Mouse (Mus musculus): ENCODE data around the gene AI661453.

The AI661453 gene

DNA sequence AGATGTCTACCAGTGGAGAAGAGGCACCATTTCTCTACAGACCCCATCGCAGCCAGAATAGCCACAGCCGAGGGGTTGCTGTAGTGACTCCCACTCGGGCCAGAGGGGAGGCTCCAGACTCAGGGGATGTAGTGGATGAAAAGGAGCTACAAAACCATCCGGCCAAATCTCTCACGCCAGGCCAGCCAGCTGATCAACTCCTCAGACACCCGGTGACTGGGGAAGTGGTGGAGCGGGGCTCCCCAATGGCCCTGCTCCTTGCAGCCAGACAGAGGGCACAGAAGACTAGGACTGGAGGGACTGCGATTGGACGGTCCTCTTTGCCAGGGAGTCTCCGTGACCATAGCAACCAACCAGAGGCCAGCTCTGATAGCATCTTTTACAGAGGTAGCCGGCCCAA, 31.2 kb downstream of the AI661453 start:
- no peak for DNase-seq (ENCODE audit: low spot score)

- DNase-seq (ENCODE audit: low spot score), result no peak
Measured at GRCm38 (mm10) chr17:47468063-47468462, 31.6 kb downstream of the AI661453 start.

- DNase-seq (ENCODE audit: low spot score), result no peak
Measured at GRCm38 (mm10) chr17:47468466-47468865, 32.1 kb downstream of the AI661453 start.

- no peak for DNase-seq (ENCODE audit: low spot score)
Measured at GRCm38 (mm10) chr17:47469642-47470041, 33.2 kb downstream of the AI661453 start.

GRCm38 (mm10) chr17:47470121-47470520, 33.7 kb downstream of the AI661453 start:
- no peak for DNase-seq (ENCODE audit: low spot score)

GRCm38 (mm10) chr17:47470686-47471085, 34.3 kb downstream of the AI661453 start:
- DNase-seq (ENCODE audit: low spot score), result no peak

- DNase-seq (ENCODE audit: low spot score), result no peak
Measured at GRCm38 (mm10) chr17:47472435-47473350, 36.3 kb downstream of the AI661453 start.

DNA sequence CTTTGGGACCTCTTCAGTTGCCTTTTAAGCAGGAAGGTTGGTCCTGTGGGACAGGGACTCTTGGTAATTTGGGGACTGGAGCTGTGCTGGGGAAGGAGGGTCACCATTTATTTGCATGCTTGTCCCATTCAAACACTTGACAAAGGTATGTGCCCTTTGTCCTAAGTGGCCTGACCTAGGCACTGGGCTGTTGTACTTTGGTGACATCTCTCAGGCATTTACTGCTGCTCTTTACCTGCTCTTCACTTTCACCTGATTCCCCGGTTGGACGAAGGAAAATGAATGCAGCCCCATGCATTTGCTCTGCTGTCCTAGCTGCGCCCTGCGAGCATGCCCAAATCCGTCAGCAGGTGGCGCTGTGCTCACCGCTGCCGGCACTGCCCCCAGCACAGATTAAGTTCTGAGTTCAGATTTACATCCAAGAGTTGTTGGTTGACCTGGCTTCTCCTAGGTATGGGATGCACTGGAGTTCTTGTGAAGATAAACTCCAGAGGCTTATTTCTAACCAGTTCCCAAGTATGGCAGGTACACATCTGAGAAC, 37.1 kb downstream of the AI661453 start:
- peak; percentile 53 for DNase-seq (ENCODE audit: low spot score)

DNA sequence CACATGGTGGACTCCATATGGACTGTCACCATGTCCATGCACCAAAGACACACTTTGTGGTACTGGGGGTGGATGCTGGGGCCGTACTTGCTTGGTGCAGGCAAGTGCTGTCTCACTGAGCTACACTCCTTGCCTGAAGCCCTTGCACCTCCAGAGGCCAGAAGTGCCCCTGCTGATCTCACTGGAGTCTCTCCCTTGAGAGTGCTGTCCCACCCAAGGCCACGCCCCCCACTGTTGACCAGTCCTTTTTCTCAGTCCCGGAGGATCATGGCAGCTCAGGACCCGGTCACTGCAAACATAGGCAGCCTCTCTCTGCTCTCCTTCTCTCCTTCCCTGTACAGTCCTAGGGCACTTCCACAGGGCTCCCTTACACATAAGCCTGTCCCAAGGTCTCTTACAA, 37.8 kb downstream of the AI661453 start:
- DNase-seq (ENCODE audit: low spot score), result no peak

- no peak for DNase-seq (ENCODE audit: low spot score)
Measured at GRCm38 (mm10) chr17:47475181-47475580, 38.8 kb downstream of the AI661453 start.

DNA sequence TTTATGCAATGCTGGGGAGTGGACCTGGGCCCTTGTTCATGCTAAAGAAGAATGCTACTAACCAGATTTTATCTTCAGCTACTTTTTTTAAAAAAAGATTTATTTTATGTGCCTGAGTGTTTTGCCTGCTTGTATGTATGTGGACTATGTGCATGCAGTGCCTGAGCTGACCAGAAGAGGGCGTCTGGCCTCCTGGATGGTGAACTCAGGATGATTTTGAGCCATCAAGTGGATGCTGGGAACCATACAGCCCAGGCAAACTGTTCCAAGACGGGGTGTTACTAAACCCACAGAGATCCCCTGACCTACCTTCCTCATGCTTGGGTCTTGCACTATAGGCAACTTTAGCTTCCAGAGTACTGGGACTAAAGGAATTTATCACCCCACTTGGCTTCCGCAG, 39.3 kb downstream of the AI661453 start:
- peak; percentile 41 for DNase-seq (ENCODE audit: low spot score)

- no peak for DNase-seq (ENCODE audit: low spot score)
Measured at GRCm38 (mm10) chr17:47479887-47480286, 43.5 kb downstream of the AI661453 start.

DNA sequence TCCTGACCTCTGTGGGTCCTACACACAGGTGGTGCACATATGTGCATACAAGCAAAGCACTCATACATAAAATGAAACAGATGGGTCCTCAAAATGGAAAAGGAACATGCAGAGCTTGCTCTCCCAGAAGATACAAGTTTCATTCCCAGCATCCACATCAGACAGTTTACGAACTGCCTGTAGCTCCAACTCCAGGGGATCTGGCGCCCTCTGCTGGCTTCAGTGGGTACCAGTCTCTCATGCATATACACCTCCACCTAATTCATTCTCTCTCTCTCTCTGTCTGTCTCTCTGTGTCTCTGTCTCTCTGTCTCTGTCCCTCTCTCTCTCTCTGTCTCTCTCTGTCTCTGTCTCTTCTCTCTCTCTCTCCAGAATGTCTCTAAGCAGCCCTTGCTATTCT, 46.0 kb downstream of the AI661453 start:
- peak; percentile 47 for DNase-seq (ENCODE audit: low spot score)

- no peak for DNase-seq (ENCODE audit: low spot score)
Measured at GRCm38 (mm10) chr17:47484241-47484921, 48.0 kb downstream of the AI661453 start.

DNA sequence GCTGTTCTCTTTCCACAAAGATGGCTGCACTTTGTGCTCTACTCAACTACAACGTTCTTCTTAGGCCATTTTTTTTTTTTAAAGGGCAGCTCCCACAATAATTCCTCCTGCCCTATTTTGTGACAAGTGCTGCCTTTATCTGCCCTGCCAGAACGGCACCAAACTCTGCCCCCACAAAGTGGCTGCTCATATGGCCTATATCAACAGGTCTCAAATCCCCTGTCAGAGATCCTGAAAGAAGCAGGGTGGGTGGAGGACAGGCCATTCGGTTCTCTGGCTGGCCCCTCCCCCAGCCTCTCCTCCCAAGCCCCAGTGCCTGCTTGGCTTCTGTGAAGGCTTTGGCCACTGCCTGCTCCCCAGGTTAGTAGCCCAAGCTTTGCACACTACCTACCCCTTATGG, 48.6 kb downstream of the AI661453 start:
- DNase-seq (ENCODE audit: low spot score), result no peak

GRCm38 (mm10) chr17:47485791-47486190, 49.4 kb downstream of the AI661453 start:
- DNase-seq (ENCODE audit: low spot score), result peak; percentile 27

DNA sequence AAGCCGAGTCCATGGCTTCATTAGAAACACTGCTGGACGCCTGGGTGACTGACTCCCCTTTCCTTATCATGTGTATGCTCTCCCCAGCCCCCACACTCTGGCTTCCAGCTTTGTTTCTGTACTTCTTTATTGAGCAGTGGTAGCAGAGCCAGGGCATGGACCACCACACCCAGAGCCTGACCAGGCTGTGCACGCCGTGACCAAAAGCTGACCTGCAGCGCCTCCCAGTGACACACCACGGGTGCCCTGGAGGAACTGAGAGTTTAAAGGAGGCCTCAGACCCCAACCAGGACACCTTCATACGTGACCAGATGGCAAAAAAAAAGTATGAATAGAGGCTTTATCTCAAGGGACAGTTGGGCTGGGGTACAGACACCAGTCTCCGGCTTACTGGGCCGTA, 54.4 kb downstream of the AI661453 start:
- DNase-seq (ENCODE audit: low spot score), result no peak

GRCm38 (mm10) chr17:47492731-47493130, 56.3 kb downstream of the AI661453 start:
- no peak for DNase-seq (ENCODE audit: low spot score)

- DNase-seq (ENCODE audit: low spot score), result no peak
Measured at GRCm38 (mm10) chr17:47493653-47494052, 57.2 kb downstream of the AI661453 start.

DNA sequence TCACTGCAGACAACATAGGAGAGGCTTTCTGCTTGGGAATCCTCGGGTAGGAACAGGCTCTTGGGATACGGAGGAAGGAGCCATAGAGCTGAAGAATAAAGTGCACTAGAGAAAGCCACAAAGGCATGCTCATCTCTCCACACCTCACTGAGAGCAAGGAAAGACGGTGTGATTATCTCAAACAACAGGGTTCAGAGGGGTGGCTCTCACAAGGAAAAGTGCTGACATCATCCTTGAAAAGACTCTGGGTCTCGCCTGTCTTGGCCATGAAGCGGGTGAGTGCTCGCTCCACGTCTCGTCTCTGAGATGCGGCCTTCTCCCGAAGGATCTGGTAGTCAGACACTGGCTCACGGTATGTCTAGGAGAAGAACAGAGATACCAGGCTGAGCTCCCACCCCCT, 57.7 kb downstream of the AI661453 start:
- no peak for DNase-seq (ENCODE audit: low spot score)

DNA sequence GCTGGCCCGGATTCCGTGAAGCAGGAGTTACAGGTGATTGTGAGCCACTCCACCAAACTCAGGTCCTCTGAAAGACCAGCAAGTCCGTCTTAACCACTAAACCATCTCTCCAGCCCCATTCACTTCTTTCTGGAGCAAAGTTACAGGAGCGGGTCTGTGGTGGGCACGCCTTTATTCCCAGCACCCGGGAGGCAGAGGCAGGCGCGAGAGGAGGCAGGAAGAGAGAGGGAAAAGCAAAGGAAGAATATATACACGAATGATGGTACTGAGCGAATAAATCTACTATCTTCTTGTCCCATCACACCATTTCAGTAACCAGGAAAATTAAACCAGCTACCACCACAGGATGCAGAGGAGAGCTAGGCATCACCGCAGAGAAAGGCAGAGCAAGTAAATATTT, 65.1 kb downstream of the AI661453 start:
- DNase-seq (ENCODE audit: low spot score), result no peak

DNA sequence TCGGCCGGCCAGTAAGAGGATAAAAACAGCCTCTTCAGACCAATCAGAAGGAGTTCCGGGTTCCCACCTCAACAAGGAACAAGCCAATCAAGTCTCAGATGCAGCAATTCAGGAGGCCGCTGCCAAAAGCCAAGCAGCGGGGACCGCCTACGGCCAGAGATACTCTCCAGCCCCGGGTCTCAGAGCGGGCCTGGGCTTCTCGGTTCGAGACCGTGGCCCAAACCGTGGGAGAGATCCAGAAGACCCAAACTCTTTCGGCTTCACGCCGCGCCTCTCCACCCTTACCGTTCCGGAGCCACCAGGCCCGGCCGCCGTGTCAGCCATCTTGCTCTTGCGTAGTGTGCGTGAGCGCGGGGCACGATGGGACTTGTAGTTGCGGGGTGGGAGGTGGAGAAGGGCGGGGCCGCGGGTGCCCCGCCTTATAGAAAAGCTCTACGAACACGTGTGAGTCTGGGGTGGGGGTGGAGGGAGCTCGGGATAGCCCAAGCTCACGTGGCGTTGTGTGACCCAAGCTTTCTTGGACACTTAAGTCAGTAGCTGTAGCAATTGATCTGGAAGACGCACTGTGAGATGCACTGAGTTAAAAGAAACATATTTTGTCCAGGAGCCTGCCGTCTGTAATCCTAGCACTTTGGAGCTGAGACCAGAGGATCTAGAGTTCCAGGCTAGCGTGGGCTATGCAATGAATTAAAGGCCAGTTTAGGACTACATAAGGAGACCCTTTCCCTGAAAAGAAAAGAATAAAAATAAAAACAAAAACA, 65.7 kb downstream of the AI661453 start, which contains the start of gene Taf8:
Gene Taf8, minus strand, starts transcription at position 347 of the 761 bp plus-strand sequence.
- DNase-seq (ENCODE audit: low spot score), result peak; percentile 95

Data from spleen, adult 12 weeks (tissue).